Mouse (Mus musculus): ENCODE data around the gene Musk.
"Not testable (repeated sequence)": the region's sequence is repeated elsewhere in the genome, so short reads cannot be mapped to it uniquely, and the experiment has no call there.

The Musk gene

DNA sequence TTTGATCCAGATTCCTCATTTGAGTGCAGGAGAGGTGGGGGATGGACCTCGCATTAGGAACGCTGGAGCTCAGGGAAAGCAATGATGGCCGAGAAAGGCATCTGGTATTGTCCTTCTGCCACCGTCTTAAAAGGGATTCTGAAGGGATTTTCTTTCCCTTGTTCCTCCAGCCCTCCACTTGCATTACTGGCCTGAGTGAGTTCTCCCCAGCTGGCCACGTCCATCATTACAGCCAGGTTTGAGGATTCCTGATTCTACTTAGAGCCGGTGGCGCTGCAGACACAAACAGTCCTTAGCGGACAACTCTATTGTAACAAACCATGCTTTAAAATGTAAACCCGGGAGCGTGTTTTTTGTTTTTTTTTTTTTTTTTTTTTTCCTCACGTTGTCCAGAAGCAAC is at the start of gene Musk:
Gene Musk (plus strand): TSS at position 274 of the 400 bp plus-strand sequence.
- in situ Hi-C loops (cut with MboI, MseI) = loop anchor here (10.0 kb wide), 1 partner anchor 679 kb away; no protein-coding TSS in a partner anchor

DNA sequence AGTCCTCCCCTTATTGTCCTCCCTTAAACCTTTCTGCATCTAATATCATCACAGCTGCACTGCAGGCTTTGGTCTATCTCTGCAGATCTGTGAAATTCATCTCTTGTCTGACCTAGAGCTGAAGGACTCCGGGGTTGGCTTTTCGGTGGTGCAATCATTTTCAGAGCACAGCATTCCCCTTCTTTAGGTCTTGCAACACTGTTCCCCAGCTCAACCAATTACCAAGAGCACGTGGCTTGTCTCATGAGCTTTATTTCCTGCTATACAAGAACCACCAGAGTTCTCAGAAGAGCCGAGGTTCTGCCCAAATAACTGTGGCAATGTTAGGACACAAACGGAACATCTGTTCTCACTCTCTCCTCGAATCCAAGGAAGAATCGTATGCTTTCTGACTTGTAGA is 45.3 kb upstream of the Musk start:
- in situ Hi-C loops (cut with MboI, MseI) = no loop called here

DNA sequence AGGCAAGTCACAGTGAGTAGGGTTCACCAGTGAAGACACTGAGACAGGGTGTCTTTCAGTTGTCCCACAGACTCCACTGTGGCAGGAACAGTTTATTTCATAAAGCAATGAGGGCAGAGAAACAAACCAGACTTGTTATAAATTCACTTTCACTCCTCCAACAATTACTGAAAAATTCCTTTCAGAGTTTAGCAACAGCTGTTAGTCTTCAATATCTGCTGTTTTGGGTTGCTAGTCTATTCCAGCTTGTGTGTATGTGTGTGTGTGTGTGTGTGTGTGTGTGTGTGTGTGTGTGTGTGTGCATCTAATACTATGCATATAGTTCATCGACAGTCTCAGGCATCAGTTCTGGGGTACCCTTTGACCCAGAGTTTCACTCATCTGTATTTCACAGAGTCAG is 40.2 kb upstream of the Musk start:
- in situ Hi-C loops (cut with MboI, MseI) = loop anchor here (5.0 kb wide), 2 partner anchors 48 to 283 kb away; no protein-coding TSS in a partner anchor

- in situ Hi-C loops (cut with MboI, MseI) = loop anchor here (5.0 kb wide), 1 partner anchor 165 kb away; no protein-coding TSS in a partner anchor
These were observed 33.4 kb upstream of the Musk start for GRCm38 (mm10) chr4:58252381-58252780.

- in situ Hi-C loops (cut with MboI, MseI) = loop anchor here (5.0 kb wide), 1 partner anchor 166 kb away; no protein-coding TSS in a partner anchor
These were observed 32.4 kb upstream of the Musk start for GRCm38 (mm10) chr4:58253410-58253809.

DNA sequence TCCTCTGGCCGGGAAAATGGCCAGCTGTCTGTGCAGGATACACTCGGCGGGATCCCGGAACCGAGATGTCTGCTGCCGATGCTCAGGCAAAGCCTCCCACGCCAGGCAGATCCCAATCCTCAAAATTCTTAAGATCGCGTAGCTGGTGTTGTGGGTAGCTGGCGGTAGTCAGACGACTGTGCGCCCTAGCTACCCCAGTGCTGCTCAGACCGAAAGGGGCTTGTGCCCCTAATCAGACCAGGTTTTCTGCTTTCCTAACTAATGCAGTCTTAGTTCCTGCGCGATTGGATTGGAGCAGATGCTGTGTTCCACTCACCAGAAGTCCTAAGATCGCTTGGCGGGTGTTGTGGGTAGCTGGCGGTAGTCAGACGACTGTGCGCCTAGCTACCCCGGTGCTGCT is 25.0 kb upstream of the Musk start:
- in situ Hi-C loops (cut with MboI, MseI) = not testable (repeated sequence)

GRCm38 (mm10) chr4:58266294-58266693 is 19.5 kb upstream of the Musk start:
- in situ Hi-C loops (cut with MboI, MseI) = loop anchor here (5.0 kb wide), 1 partner anchor 156 kb away; no protein-coding TSS in a partner anchor

GRCm38 (mm10) chr4:58268897-58269542 is 16.7 kb upstream of the Musk start:
- in situ Hi-C loops (cut with MboI, MseI) = loop anchor here (5.0 kb wide), 1 partner anchor 153 kb away; no protein-coding TSS in a partner anchor

DNA sequence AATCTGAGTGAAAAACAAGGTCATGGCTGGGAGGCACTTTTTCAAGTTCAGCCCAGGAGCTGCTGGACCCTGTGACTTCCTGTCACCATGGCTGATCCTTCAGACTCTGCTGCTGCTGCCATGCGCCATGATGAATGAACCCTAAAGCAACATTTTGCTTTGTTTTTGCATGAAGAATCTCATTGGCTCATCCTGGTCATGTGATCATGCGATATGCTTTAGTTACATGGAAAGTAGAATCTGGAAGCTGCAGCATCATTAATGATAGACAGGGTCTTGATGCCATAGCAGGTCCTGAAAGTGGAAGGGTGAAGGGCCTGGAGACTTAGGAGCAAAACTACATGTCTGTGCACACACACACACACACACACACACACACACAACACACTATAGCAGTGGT is 15.8 kb upstream of the Musk start:
- in situ Hi-C loops (cut with MboI, MseI) = loop anchor here (5.0 kb wide), 1 partner anchor 152 kb away; no protein-coding TSS in a partner anchor

- in situ Hi-C loops (cut with MboI, MseI) = no loop called here
These were observed 14.8 kb upstream of the Musk start for GRCm38 (mm10) chr4:58270956-58271355.

DNA sequence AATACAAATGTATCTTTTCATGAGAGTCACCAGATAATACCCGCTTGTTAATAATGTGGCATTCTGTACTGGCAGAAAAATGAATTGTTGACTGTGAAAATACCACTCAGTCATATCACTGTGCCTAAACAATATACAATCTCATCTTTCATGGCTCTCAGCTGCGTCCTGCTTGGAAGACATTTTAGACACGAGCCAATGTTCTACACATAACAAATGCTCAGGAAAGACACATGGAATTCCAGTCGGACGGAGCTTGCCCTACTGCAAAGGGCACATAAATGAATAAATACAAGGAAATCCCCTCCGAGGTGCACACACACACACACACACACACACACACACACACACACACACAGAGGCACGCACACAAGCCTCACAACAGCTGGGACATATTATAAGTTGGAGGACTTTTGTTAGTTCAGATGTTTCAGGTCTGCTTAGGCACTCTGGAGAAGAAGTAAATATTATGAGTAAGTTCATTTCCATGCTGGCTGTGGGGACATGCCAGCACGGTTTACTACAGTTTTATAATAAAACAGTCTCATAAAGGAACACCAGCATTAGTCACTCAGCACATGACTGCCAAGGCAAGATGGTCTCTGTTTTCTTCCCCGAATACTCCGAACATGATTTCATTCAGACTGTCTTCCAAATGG is 14.1 kb upstream of the Musk start:
- in situ Hi-C loops (cut with MboI, MseI) = no loop called here

DNA sequence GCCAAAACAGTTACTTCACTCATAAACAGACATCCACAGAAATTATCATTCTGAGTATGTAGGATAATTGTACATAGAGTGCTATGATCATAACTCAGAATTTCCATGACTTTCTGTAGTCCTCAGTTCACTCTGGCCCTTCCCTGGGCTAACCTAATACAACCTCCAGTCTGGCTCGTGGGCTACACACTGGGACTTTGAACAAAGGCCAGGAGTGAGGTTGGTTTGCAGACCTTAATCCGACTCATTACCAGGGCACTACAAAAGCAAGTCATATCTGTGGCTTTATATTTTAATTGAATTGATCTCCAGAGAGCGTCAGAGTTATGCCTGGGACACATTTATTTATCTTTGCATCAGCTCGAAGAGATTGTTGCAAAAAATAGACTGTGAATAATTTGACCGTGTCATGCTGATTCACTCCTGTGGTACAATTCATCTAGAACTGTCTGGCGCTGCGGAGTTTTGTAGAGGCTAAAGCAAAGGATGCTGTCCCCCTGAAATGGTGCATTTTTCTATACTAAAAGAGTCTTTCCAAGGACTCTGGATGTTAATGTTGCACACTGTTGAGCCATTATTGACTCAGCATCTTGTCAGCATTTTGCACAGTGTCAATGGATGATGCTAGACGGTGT is 10.4 kb upstream of the Musk start:
- in situ Hi-C loops (cut with MboI, MseI) = no loop called here

DNA sequence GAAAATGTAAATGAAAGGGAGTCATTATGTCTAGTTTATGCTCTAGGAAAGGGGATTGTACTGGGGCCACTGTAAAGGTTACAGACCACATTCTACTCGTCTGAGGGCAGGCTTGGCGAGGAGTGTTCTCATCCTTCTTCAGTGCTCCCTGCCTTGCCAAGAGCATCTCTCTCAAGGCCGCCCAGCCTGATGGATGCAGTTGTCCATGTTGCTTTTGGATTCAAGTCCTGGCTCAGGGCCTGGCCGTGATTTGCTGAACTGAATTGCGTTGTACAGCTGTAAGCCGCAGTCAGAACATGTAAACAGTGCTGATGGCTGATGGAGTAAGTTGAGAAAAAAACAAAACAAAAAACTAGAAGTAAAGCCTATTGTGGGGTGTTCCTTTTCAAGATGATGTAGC is 7.4 kb upstream of the Musk start:
- in situ Hi-C loops (cut with MboI, MseI) = no loop called here

GRCm38 (mm10) chr4:58280121-58280520 is 5.6 kb upstream of the Musk start:
- in situ Hi-C loops (cut with MboI, MseI) = loop anchor here (5.0 to 10.0 kb wide), 2 partner anchors 97 to 685 kb away; no protein-coding TSS in a partner anchor

DNA sequence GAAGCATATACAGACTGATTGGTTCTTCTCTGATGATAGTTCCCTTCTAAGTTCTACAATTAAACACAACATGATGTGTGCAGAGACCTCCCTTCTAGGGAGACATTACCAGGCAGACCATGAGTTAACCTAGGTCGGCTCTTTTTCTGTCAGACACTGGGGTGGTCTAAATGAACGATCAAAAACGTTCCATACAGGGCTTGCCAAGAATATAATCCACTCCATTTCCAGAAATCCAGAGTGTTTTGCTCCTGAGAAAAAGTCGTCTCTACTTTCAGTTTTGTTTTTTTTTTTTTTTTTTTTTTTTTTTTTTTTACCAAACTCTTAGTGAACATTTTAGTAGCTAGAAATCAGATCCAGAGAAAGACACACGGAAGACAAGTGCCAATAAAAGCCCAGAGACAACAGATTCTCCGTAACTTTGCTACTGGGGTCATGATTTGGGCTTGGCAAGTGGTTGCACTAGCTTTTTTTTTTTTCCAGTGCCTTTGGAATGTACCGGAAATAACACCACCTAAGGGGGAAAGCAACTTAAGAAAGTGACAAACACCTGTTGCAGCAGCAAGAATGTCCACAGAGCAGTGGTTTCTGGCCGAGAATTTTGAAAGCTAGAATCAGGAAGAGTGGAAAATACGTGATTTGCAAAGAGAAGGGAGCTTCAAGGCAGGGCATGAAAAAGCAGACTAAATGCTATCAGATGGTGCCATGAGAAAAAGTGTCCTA is 769 bp downstream of the Musk start:
- in situ Hi-C loops (cut with MboI, MseI) = loop anchor here (10.0 kb wide), 1 partner anchor 678 kb away; no protein-coding TSS in a partner anchor

DNA sequence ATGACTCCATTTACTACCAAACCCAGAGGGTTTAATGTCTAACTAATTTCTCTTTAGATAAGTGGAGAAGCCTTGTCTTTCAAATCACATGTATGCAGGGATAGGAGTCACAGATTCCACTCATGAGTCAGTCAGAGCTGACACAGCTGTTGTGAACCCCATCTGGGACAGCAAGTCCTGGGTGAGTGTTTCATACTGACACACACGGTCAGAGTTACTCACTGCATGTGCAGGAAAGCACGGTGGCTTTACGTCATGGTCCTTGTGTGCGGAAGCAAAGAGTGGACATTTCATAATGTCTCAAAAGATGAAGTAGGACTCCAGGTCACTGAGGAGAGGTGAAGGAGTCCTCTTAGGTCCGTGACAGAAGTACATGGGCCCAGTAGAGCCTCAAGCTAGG is 3.0 kb downstream of the Musk start:
- in situ Hi-C loops (cut with MboI, MseI) = loop anchor here (10.0 kb wide), 1 partner anchor 676 kb away; no protein-coding TSS in a partner anchor

- in situ Hi-C loops (cut with MboI, MseI) = no loop called here
These were observed 6.1 kb downstream of the Musk start for GRCm38 (mm10) chr4:58291828-58292227.

DNA sequence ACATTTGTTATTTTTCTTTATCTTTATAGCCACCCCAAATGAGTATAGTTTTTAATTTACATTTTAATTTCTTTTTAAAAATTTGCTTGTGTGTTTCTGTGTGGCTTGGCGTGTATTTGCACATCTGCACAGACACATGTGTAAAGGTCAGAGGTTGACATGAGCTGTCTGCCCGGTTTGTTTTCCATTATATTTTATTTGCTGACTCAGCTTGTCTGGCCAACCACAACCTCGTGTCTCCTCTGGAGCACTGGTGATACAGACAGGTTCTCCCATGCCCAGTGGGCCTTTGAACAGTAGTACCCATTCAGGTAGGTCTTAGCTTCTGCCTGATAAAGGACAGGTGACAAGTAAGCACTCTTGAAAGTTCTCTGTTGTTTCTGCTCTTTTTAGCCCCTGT is 7.3 kb downstream of the Musk start:
- in situ Hi-C loops (cut with MboI, MseI) = no loop called here

DNA sequence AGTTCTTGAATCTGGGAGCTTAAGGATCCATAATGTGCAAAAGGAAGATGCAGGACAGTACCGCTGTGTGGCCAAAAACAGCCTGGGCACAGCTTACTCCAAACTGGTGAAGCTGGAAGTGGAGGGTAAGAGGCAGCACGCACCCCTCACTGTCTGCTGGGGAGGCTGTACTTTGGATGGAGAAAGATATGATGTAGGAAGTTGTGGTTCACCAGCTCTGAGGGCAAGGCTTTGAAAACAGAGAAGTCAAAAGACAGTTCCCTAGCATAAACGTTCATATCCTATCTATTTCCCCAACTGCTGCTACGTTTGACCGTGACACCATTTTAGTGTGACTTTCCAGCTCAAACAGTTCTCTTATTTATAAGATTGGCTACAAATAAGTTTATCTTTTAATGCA is 18.1 kb downstream of the Musk start:
- in situ Hi-C loops (cut with MboI, MseI) = no loop called here

GRCm38 (mm10) chr4:58304564-58304963 is 18.8 kb downstream of the Musk start:
- in situ Hi-C loops (cut with MboI, MseI) = no loop called here

DNA sequence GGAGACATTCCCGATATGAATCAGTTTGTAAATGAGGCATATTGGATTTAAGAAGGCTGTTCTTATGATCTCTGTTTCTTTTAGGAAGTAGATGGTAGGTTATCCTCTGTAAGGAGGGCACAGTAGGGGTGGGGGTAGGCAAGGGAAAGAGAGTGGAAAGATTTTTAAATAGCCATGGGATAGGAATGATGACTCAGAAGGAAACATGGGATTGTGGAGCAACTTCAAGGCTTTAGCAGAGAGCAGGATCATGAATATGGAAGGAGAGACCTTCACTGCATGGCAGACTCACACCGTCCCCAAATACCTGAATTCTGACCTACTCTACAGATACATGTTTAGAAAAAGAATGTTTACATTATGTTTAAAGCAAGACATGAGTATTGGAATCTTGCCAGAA is 21.7 kb downstream of the Musk start:
- in situ Hi-C loops (cut with MboI, MseI) = no loop called here

DNA sequence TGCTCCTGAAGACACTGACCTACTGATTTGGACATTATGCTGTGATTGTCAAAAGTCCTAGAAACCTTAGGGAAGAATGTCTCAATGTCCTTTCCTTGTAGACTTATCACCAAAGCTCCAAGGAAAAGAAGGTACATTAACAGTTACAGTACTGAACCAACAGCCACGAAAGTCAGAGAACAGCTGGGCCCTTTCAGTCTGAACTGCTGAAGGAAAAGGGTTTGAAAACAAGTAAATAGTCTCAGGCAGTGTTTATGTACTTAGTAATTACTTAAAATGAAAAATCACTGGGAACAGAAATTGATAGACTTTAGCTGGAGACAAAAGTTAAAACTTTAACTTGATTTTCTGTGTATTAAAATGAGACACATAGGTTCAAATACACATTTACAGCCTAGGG is 27.6 kb downstream of the Musk start:
- in situ Hi-C loops (cut with MboI, MseI) = no loop called here
